Mouse (Mus musculus): Measurements from ENCODE around the gene Wfdc5. TPM values are rescaled to one million over a fixed set of nuclear protein-coding genes. Genes with fewer than 3 reads are reported as not detected.

Gene Wfdc5
- polyA plus RNA-seq, 1 experiment from 2014 or later = 11.0 TPM

DNA sequence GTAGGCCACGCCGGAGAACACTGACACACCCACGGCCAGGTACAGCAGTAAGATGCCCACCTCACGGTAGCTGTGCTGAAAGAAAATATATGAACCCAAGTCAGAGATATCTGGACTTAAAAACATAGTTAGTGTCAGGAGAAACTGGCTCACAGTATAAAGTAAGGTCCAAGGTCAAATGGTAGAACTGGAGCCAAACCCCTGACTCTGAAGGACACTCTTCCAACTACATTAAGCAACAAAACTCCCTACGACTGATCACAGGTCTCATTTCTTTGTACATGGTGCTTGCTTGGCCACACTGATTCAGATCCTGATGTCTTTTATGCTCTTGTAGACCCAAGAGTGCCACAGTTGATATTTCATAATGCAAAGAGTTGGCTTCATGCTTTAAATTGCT, 17.6 kb downstream of the Wfdc5 start:
- no peak overlapping the region for H3K27ac ChIP-seq (ENCODE audit: low read length)
- H3K4me1 ChIP-seq (ENCODE audit: control insufficient read depth, insufficient read depth, low read length) = peaks cover 8% of the 10 kb centered on the region; the same call in 1 of the 2 replicates
- no peaks in the 10 kb centered on the region for H3K36me3 ChIP-seq (ENCODE audit: control insufficient read depth, insufficient read depth, low read length)
- WGBS = 88% methylated on average over 5 of the region's 5 CpGs
- H3K4me2 ChIP-seq (ENCODE audit: low read depth, low read length) = no peak overlapping the region
- no peak overlapping the region for H3K9ac ChIP-seq (ENCODE audit: low read length)
- H3K27me3 ChIP-seq (ENCODE audit: control insufficient read depth, insufficient read depth, low read length) = peaks cover 37% of the 10 kb centered on the region
- no peak for ATAC-seq (ENCODE audit: insufficient read depth, low FRiP score)
- H3K9me3 ChIP-seq (replicated peaks; ENCODE audit: control insufficient read depth, low read length) = no peaks in the 10 kb centered on the region
- no peak overlapping the region for H3K4me3 ChIP-seq (replicated peaks; ENCODE audit: low read length)

DNA sequence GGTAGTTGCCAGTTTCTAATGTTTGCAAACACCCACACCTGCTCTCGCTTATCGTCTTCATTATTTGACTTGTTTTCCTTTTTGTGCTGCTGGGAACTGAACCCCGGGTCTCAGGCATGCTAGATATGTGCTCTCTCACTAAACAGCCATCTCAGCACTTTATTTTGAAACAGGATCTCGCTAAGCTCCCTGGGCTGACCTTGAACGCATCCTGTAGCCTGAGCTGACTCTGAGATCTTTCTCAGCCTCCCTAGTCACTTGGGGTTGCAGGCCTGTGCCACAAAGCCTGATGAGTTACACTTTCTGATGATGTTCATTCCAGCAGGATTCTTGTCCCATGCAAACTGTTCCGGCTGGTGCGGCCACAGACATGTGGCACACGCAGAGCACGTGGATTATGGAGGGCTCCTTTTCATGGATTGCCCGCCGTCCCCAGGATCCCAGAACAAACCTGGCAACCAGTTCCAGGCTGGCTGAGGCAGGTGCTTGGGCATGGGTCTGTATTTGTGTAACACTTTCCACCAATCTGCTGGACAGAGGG, 21.0 kb downstream of the Wfdc5 start:
- Histone ChIP-seq H3K9ac (ENCODE audit: low read length) (no peak overlapping the region), H3K27me3 (ENCODE audit: control insufficient read depth, insufficient read depth, low read length) (peaks cover 5% of the 10 kb centered on the region), H3K4me1 (ENCODE audit: control insufficient read depth, insufficient read depth, low read length) (no peaks in the 10 kb centered on the region), H3K27ac (ENCODE audit: low read length) (no peak overlapping the region), H3K4me2 (ENCODE audit: low read depth, low read length) (no peak overlapping the region), H3K36me3 (ENCODE audit: control insufficient read depth, insufficient read depth, low read length) (no peaks in the 10 kb centered on the region), H3K9me3 (replicated peaks; ENCODE audit: control insufficient read depth, low read length) (no peaks in the 10 kb centered on the region), H3K4me3 (replicated peaks; ENCODE audit: low read length) (no peak overlapping the region)
- ATAC-seq (ENCODE audit: insufficient read depth, low FRiP score) = no peak
- WGBS = 66% methylated on average over 11 of the region's 11 CpGs

DNA sequence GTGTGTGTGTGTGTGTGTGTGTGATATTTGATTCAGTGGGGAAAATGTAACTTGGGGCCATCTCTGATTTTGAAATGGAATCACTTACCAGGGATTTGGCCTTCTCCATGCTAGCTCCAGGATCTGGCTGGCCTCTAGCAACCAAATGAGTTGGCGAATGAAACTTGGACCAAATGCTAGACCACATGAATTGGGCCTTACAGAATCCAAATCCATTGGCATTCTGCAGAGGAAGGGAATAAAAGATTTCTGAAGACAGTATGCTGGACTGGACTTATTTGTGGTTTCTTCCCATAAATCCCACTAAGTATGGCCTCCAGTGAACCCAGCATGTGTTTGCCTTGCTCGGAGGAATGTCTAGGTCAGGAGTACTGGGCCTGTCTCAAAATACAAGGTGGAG, 23.7 kb downstream of the Wfdc5 start:
- Histone ChIP-seq H3K9me3 (replicated peaks; ENCODE audit: control insufficient read depth, low read length) (no peaks in the 10 kb centered on the region), H3K27ac (ENCODE audit: low read length) (no peak overlapping the region), H3K9ac (ENCODE audit: low read length) (no peak overlapping the region), H3K4me3 (replicated peaks; ENCODE audit: low read length) (no peak overlapping the region), H3K27me3 (ENCODE audit: control insufficient read depth, insufficient read depth, low read length) (no peaks in the 10 kb centered on the region), H3K4me1 (ENCODE audit: control insufficient read depth, insufficient read depth, low read length) (no peaks in the 10 kb centered on the region), H3K4me2 (ENCODE audit: low read depth, low read length) (no peak overlapping the region), H3K36me3 (ENCODE audit: control insufficient read depth, insufficient read depth, low read length) (no peaks in the 10 kb centered on the region)
- WGBS = 81% methylated on average over 2 of the region's 2 CpGs
- no peak for ATAC-seq (ENCODE audit: insufficient read depth, low FRiP score)

DNA sequence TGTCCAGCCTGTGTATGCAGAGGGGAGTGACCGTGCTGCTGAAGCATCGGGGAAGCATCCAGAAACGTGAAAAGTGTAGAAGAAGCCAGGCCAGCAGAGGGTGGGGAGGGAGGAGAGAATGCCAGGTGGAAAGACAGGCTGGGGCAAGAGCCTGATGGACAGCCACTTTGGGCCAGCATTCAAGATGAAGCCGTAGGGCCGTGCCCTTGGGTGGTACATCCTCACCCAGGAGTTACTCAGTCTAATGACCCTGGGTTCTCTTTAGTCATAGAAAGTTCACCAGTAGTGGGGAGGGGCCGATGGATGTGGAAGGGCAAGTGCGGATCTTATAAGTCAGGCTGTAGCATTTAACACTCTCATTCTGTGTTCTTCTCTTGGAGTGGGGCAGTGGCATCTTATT, 26.4 kb downstream of the Wfdc5 start:
- peaks cover 7% of the 10 kb centered on the region; the same call in 1 of the 2 replicates for H3K36me3 ChIP-seq (ENCODE audit: control insufficient read depth, insufficient read depth, low read length)
- ATAC-seq (ENCODE audit: insufficient read depth, low FRiP score) = no peak
- H3K27ac ChIP-seq (ENCODE audit: low read length) = no peak overlapping the region
- H3K27me3 ChIP-seq (ENCODE audit: control insufficient read depth, insufficient read depth, low read length) = no peaks in the 10 kb centered on the region
- H3K4me2 ChIP-seq (ENCODE audit: low read depth, low read length) = no peak overlapping the region
- H3K9me3 ChIP-seq (replicated peaks; ENCODE audit: control insufficient read depth, low read length) = no peaks in the 10 kb centered on the region
- WGBS = 85% methylated on average over 7 of the region's 7 CpGs
- H3K4me3 ChIP-seq (replicated peaks; ENCODE audit: low read length) = no peak overlapping the region
- H3K4me1 ChIP-seq (ENCODE audit: control insufficient read depth, insufficient read depth, low read length) = no peaks in the 10 kb centered on the region
- H3K9ac ChIP-seq (ENCODE audit: low read length) = no peak overlapping the region

DNA sequence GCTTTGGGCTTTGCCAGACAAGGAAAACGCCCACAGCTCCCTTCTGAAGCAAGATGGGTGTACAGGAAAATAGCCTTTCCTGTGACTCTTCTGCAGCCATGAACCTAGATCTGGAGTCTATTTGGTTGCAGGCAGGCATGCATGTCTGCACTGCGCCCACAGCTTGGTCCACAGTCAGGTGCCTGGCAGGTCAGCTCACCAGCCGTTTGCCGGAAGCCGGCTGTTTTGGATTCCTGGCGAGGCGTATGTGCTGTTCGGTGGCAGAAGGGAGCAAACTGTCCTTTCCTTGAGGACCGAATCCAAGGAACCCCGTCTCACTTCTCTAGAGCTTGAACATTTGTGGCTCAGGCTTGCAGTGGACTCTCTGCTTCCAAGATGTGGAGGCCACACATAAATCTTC, 28.5 kb downstream of the Wfdc5 start:
- Histone ChIP-seq H3K4me2 (ENCODE audit: low read depth, low read length) (no peak overlapping the region), H3K9me3 (replicated peaks; ENCODE audit: control insufficient read depth, low read length) (no peaks in the 10 kb centered on the region), H3K27ac (ENCODE audit: low read length) (no peak overlapping the region), H3K36me3 (ENCODE audit: control insufficient read depth, insufficient read depth, low read length) (peaks cover 7% of the 10 kb centered on the region; the same call in 1 of the 2 replicates), H3K9ac (ENCODE audit: low read length) (no peak overlapping the region), H3K27me3 (ENCODE audit: control insufficient read depth, insufficient read depth, low read length) (no peaks in the 10 kb centered on the region), H3K4me3 (replicated peaks; ENCODE audit: low read length) (no peak overlapping the region), H3K4me1 (ENCODE audit: control insufficient read depth, insufficient read depth, low read length) (no peaks in the 10 kb centered on the region)
- ATAC-seq (ENCODE audit: insufficient read depth, low FRiP score) = no peak
- 92% methylated on average over 10 of the region's 10 CpGs for WGBS

DNA sequence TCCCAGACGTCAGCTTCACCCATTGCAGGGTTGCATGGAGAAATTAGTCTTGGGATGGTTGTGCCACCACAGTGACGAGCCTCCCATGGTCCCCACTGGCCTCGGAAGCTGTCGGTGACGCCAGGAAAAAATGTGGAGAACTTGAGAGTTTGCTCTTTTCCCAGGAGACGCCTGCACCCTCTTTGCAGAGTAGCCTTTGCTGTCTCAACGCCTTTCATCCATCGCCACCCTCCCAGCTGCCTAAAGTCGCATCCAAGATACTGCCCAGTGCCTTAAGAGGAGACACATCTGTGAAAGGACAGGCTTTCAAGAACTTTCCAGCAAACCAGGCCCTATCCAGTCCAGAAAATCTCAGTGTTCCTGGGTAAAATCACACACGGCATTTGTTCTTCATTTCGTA, 30.2 kb downstream of the Wfdc5 start:
- H3K27ac ChIP-seq (ENCODE audit: low read length) = no peak overlapping the region
- ATAC-seq (ENCODE audit: insufficient read depth, low FRiP score) = no peak
- no peak overlapping the region for H3K4me2 ChIP-seq (ENCODE audit: low read depth, low read length)
- no peaks in the 10 kb centered on the region for H3K9me3 ChIP-seq (replicated peaks; ENCODE audit: control insufficient read depth, low read length)
- H3K4me1 ChIP-seq (ENCODE audit: control insufficient read depth, insufficient read depth, low read length) = no peaks in the 10 kb centered on the region
- no peak overlapping the region for H3K9ac ChIP-seq (ENCODE audit: low read length)
- H3K36me3 ChIP-seq (ENCODE audit: control insufficient read depth, insufficient read depth, low read length) = peaks cover 7% of the 10 kb centered on the region; the same call in 1 of the 2 replicates
- WGBS = 92% methylated on average over 11 of the region's 11 CpGs
- H3K27me3 ChIP-seq (ENCODE audit: control insufficient read depth, insufficient read depth, low read length) = no peaks in the 10 kb centered on the region
- no peak overlapping the region for H3K4me3 ChIP-seq (replicated peaks; ENCODE audit: low read length)

DNA sequence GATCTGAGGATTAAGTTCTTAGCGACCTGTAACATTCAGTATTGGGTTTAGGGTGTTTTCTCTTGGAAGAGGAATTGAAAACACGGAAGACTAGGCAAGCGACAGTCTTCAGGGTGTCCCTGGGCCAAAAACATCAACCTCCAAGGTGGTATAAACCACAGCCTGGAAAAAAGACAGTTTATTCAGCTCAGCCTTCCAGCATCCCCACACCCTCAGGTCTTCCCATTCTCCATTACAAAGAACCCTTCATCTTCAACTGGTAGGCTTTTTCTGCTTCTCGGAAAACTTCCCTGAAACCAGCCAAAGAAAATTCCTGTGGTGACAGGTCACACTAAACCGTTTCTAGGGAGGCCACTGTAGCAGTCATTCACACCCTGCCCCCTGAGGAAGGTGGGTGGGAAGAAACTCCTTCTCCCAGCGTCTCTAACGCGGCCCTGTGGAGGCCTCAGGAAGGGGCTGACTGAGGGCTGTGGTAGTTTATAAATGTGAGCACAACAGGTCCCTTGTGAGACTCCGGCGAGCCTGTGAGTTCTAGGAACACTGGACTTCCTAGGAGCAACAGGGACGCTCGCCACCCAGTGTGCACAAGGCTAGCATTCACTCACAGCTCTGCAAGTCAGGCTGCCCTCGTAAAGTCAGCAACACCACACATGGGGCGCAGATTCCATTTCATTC, 32.3 kb downstream of the Wfdc5 start:
- Histone ChIP-seq H3K9ac (ENCODE audit: low read length) (no peak overlapping the region; the same call in 1 of the 2 replicates), H3K4me1 (ENCODE audit: control insufficient read depth, insufficient read depth, low read length) (no peaks in the 10 kb centered on the region), H3K36me3 (ENCODE audit: control insufficient read depth, insufficient read depth, low read length) (peaks cover 7% of the 10 kb centered on the region; the same call in 1 of the 2 replicates), H3K27ac (ENCODE audit: low read length) (no peak overlapping the region), H3K27me3 (ENCODE audit: control insufficient read depth, insufficient read depth, low read length) (no peaks in the 10 kb centered on the region), H3K4me2 (ENCODE audit: low read depth, low read length) (no peak overlapping the region), H3K9me3 (replicated peaks; ENCODE audit: control insufficient read depth, low read length) (no peaks in the 10 kb centered on the region), H3K4me3 (replicated peaks; ENCODE audit: low read length) (no peak overlapping the region)
- 45% methylated on average over 14 of the region's 14 CpGs for WGBS
- ATAC-seq (ENCODE audit: insufficient read depth, low FRiP score) = no peak

DNA sequence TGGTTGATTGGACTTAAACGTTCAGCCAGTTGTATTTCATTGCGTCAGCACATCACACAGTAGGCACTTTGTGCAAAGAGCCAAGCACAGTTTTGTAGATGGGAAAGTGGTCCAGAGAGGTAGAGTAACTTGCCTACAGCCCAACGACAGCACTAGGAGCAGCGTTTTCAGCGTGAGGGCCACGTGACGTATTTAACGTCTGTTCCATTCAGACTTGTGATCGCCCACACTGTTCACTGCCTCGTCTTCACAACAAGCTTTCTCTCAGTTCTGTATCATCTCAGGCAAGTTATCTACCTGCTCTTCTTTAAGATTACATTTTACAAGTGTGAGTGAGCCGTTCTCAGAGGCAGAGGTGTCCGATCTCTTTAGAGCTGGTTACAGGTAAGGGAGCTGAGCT, 36.0 kb downstream of the Wfdc5 start:
- Histone ChIP-seq H3K36me3 (ENCODE audit: control insufficient read depth, insufficient read depth, low read length) (0 out of 2 replicates have a peak, but pooled peaks cover under 1% of the 10 kb centered on the region), H3K9ac (ENCODE audit: low read length) (no peak overlapping the region), H3K27me3 (ENCODE audit: control insufficient read depth, insufficient read depth, low read length) (no peaks in the 10 kb centered on the region), H3K4me1 (ENCODE audit: control insufficient read depth, insufficient read depth, low read length) (no peaks in the 10 kb centered on the region), H3K27ac (ENCODE audit: low read length) (no peak overlapping the region), H3K4me3 (replicated peaks; ENCODE audit: low read length) (no peak overlapping the region), H3K9me3 (replicated peaks; ENCODE audit: control insufficient read depth, low read length) (no peaks in the 10 kb centered on the region), H3K4me2 (ENCODE audit: low read depth, low read length) (no peak overlapping the region)
- 93% methylated on average over 12 of the region's 12 CpGs for WGBS
- no peak for ATAC-seq (ENCODE audit: insufficient read depth, low FRiP score)

DNA sequence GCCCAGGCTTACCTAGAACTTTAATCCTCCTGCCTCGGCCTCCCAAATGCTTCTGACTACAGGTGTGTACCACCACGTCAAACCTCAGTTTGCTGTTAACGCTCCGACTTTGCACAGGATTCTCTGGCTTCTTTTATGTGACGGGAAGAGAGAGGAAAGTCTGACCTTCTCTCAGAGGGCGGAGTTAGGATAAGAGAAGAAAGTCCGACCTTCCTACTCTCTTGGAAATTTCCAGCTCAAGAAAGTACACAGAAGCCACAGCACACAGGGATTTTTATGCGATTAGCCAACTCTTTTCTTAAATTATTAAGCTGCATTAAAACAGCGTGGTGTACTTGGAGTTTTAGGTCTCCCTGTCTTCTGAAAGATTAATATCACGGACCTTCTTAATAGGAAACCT, 38.0 kb downstream of the Wfdc5 start:
- 74% methylated on average over 10 of the region's 10 CpGs for WGBS
- Histone ChIP-seq H3K4me1 (ENCODE audit: control insufficient read depth, insufficient read depth, low read length) (0 out of 2 replicates have a peak, but pooled peaks cover 3% of the 10 kb centered on the region), H3K9me3 (replicated peaks; ENCODE audit: control insufficient read depth, low read length) (no peaks in the 10 kb centered on the region), H3K36me3 (ENCODE audit: control insufficient read depth, insufficient read depth, low read length) (no peaks in the 10 kb centered on the region), H3K27me3 (ENCODE audit: control insufficient read depth, insufficient read depth, low read length) (no peaks in the 10 kb centered on the region), H3K9ac (ENCODE audit: low read length) (no peak overlapping the region), H3K4me3 (replicated peaks; ENCODE audit: low read length) (no peak overlapping the region), H3K4me2 (ENCODE audit: low read depth, low read length) (no peak overlapping the region), H3K27ac (ENCODE audit: low read length) (no peak overlapping the region)
- no peak for ATAC-seq (ENCODE audit: insufficient read depth, low FRiP score)

All from stomach, embryonic 16.5 days (tissue).